Mouse (Mus musculus) embryo, embryonic 10 days (tissue): ENCODE measurements around the gene Mtif3.

Source experiments
- DNase-seq: peaks from one replicate; pipeline ENCODE4 v3.0.0-alpha.2; 2015; ENCODE audit warnings: low spot score

Mtif3 gene

DNA sequence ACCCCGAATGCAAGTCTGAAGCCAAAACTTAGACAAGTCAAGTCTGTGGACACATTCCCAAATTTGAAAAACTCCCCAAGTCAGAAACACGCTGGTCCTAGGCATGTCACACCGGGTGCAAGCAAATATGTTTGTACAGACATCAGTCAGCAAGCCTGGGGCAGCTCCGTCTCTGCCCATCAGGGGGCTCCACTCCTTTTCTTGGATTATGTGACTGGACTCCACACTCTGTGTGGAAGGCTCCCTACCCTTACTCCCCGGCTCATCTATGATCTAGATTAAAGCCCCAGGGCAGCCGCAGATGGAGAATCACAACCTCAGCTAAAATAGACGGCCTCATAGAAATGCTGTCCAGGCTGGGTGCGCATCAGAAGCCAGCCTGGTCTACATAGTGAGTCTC is 47.3 kb downstream of the Mtif3 start:
- DNase-seq, result no peak

DNA sequence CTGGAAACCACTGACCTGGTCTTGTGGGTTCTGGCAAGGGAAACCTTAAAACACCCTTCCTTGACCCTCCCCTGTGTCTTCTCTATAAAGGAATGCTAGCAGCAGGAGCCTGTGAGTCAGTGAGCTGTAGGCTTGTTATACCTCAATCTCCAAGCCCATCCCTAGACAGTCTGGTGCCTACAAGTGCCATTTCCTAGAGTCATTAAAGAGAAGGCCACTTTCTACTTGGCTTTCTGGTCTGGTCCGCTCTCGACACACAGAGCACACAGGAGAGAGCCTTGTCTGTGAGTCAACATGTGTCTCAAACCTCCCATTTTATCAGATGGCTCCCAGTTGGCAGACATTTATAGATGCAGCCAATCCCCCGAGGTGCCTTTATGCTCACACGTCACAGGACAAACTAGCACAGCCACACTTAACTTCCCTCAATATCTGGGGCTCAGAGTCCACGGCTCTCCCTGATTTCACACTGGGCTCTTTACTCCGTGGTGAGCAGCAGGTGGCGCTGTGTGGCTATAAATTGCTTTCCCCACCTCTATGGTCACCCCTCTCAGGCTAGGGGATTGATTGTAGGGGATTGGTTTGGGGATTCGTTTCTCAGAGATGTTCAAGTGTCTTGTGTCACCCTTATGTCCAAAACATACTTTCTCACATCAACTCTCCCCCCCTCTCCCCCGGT is 49.4 kb downstream of the Mtif3 start:
- DNase-seq, result peak; percentile 83

DNA sequence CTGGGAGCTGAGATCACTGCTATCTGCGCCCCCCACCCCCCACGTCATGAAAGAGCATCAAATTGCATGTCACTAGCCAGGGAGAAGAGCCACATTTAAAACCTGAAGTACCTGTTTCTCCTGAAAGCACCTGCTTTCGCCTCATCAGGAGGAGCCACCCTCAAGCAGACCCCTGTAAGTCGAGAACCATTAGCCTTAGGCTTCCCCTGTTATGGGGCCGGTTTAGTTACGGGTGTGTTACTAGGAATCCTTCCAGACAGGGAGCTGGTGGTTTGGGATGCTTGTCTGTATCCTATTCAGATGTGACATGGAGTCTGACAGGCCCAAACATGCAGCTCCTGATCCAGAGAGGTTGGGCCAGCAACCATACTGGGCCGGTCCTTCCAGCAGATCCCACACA is 50.2 kb downstream of the Mtif3 start:
- DNase-seq, result no peak

DNA sequence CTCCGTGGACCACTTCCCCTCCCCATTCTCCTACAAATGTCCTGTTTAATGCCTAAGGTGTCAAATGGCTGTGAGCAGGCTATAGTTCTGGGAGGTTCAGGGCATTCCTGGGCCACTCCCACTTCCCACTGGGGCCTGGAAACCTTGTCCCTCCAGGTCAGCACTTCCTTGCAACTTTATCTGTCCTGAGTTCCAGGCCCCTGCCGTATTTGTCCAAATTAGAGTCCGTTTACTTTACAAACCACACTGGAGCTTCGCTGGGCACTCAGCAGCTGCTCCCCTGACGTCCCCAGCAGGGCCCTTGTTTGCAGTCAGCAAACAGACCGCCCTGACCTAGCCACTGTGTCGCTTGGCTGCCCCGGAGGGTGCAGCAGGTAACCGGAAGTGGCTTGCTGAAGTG is 51.4 kb downstream of the Mtif3 start:
- DNase-seq, result peak; percentile 46

DNA sequence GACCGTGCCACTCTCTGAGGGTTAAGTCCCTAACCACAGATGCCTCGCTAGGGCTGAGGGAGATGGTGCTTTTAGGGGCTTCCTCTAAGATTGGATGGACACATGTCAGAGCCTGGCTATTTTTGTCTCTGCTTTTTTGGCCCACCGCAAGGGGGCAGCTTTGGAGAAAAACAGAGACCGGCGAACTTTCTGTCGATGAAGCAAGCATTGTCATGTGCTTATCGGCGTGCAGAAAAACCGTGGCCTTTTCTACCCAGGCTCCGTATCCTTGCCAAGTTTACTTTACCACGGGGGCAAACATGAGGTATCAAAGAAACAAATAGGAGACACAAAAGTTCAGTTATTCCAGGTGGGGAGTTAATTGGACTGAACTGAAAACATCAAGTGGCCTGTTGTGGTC is 55.0 kb downstream of the Mtif3 start:
- no peak for DNase-seq

DNA sequence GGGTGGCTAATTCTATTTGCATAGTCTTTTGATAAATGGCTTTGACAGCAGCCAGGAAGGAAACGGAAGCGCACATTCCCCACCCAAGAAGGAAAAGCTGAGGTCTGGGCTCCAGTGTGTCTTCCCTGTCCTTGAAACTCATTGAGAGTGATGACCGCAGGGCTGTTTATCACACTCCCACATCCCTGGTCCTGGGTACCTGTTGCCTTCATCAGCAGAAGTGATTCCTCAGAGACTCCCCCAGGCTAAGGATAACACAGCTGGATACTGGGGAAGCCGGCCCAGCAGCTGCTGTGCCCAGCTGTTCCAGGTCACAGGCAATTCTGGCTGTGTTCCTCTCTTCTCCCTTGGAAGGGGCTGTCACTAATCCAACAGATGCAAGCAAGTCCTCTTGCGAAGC is 56.1 kb downstream of the Mtif3 start:
- DNase-seq, result no peak

DNA sequence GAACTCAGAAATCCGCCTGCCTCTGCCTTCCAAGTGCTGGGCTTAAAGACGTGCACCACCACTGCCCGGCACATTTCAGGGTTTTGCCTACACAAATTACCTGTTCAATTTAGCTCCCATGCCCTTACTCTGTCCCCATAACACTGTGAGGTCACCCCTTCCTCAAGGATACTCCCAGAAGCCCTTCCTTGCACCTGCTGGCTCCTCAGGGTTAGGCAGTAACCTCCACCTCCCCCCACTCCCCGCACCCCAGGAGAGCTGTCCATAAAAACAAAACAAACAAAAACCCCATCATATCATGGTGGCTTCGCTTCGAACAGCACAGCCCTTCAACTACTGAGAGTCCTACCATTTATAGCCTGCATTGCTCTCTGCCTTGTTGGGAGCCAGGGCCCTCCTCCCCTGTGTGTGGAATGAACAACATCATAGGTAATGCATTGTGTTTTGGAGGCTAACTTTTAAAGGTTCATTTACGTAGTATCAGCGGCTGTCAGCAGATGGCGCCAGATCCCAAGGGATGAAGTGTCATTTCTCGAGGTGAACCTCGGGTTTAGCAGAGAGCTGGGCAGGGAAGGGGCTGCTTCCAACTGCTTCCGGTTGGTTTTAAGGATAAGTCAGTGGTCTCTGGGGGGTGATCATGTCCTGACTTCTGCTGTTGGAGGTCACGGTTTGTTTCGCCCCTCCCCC is 58.0 kb downstream of the Mtif3 start:
- DNase-seq, result peak; percentile 95

DNA sequence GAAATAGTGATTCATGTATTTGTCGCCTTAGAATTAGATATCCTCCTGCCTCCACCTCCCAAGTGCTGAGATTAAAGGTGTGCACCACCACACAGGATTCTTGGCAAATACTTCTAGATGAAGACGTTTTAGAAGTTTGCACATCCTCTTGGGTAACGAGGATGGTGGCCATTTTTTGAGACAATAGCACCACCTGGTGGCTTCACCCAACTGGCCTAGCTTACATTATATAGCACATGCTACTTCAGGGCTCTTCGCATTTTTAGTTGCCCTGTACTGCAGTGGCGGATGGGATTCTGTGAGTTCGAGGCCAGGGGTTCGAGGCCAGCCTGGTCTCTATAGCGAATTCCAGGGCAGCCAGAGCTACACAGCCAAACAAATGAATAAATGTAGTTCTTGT is 59.2 kb downstream of the Mtif3 start:
- DNase-seq, result peak; percentile 82
